Mouse (Mus musculus) mammary gland, adult 2 months (tissue): ENCODE results near the gene Clpp. TPM values are rescaled to one million over a fixed set of nuclear protein-coding genes. Genes with fewer than 3 reads are reported as not detected.

Experiments used
- polyA plus RNA-seq: library from polyadenylated mRNA; depleted of rRNA; stranded (reverse); fragments of >200 nt; gene quantifications from 2 replicates; pipeline ENCODE4 v1.2.3, GENCODE M21; 2012; ENCODE audit warnings: low replicate concordance; rRNA removed

The Clpp gene
- polyA plus RNA-seq: 160 and 224 TPM in 2 replicates

GRCm38 (mm10) chr17:56990115-56990746 is at the start of gene Clpp:
Clpp (plus strand) TSS chr17:56990305.

DNA sequence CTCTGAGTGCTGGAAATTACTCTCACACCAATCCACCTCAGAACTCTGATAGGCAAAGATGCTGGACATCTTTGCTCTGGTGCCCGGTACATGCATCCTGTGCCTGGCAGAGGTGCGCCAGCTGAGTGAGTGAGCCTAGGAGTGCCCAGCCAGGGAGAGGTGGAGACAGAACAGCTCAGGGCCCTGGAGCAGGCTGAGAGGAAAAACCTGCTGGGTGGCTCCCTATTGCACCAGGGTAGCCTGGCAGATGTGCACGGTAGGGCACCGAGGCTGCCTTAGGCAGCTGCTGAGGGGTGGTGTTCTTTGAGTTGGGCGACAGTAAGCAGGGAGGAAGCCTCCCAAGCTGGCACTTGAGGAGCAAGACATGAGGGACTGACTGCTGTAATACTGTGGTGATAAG is 8.1 kb upstream of the Clpp start, which contains the start of gene Acer1:
Acer1 (minus strand) TSS at position 114 of the 400 bp plus-strand sequence.

GRCm38 (mm10) chr17:56997029-56997667 is 7.0 kb downstream of the Clpp start, which contains the start of gene Alkbh7:
Alkbh7 (plus strand) TSS chr17:56997339.

GRCm38 (mm10) chr17:56999968-57000609 is 10.0 kb downstream of the Clpp start, which contains the start of gene Pspn:
Pspn (minus strand) TSS chr17:57000018.

DNA sequence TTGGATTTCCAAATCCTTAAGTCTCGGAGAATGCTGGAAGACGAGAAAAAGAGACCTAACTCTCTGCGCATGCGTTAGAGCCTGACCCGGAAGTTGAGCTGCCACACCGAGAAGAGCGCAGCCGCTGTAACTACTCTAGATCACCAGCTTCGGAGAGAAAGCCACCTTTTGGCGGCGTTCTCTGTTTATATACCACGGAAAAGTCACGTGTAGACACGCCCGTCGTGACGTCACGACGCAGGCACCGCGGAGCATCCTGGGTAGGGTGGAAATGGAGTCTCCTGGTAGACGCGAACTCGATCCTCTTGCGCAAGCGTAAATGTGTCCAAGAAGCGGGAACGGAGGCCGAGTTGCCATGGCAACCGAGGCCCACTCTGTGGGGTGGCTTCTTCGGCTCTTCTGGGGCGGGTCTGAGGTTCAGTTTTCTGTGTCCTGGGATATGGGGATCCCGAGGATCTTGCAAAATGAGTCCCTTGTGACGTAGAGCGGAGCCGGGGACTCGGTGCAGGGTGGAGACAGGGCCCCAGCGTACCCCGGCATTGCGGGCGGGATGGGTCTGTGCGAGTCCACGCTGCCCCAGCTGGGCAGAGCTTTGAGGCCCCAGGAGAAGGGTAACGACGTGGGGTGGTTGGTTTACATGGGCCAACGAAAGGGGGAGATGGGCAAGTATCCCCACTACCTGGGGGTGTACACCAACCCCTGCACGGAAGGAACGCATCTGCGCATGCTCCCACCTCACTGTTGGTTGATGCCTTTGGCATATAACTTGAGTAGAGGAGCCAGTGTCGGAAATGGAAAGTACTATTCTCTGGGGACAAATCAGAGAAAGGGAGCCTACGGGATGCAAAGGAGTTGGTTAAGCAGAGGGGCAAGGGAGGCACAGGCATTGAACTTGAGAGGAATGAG is 21.4 kb downstream of the Clpp start, which contains the start of the genes Gtf2f1 and Gm17949:
Gtf2f1 (minus strand) TSS at position 53 of the 906 bp plus-strand sequence.
Gm17949 (plus strand) TSS at position 234 of the 906 bp plus-strand sequence.

DNA sequence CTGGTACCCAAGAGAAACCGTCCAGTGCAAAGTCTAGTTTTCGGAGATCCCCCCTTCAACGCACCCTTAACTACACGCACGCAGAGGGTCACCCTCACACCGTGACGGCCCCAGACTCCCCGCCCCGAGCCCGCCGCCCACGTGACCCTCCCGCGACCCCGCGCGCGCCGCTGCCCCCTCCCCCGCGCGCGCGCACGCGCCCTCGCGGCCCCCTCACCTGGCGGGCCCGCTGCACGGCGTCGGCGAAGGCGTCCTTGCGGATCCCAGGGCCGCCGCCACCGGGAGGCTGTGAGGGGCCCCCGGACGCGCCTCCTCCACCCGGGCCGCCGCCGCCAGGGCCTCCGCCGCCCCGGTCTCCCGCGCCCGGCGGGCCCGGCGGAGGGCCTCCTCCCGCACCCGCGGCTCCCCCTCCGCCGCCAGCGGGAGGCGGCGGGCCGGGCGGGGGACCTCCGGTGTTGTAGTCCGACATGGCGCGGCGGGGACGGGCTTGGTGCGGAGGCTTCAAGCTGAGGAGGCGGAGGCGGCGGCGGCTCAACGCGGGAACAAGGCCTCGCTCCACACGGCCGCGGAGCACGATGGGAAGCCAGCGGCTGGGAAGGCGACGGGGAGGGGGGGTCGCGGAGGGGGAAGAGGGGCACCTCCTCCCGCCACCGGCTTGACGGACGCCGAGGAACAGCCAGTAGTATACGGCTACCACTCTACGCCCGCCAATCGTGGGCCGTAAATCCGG is 41.0 kb downstream of the Clpp start, which contains the start of gene Khsrp:
Khsrp (minus strand) TSS at position 592 of the 730 bp plus-strand sequence.

GRCm38 (mm10) chr17:57041554-57041953 is 51.4 kb downstream of the Clpp start, which contains the start of gene Slc25a41:
Slc25a41 (minus strand) TSS chr17:57041654.

Other genes starting within 250 kb of the Clpp start
- gene Nrtn, start 232.8 kb upstream of the Clpp start, polyA plus RNA-seq: 12.6 and 45.0 TPM in 2 replicates
- 71.4 and 109 TPM in 2 replicates for gene Dus3l, start 225.5 kb upstream of the Clpp start, polyA plus RNA-seq
- gene Prr22, start 220.1 kb upstream of the Clpp start, polyA plus RNA-seq: 2.4 and 5.4 TPM in 2 replicates
- gene Rfx2, start 159.3 kb upstream of the Clpp start, polyA plus RNA-seq: 17.1 and 19.0 TPM in 2 replicates
- not detected in 2 replicates for gene Acsbg2, start 115.9 kb upstream of the Clpp start, polyA plus RNA-seq
- 0.05 and 0.06 TPM in 2 replicates for gene 1700061G19Rik, start 114.8 kb upstream of the Clpp start, polyA plus RNA-seq
- gene Mllt1, start 54.9 kb upstream of the Clpp start, polyA plus RNA-seq: 47.6 and 68.7 TPM in 2 replicates
- gene Acer1, start 8.2 kb upstream of the Clpp start, polyA plus RNA-seq: 3.9 TPM in 1 of 2 replicates, not detected in the other
- 32.5 and 38.7 TPM in 2 replicates for gene Alkbh7, start 7.0 kb downstream of the Clpp start, polyA plus RNA-seq
- not detected in 2 replicates for gene Pspn, start 9.7 kb downstream of the Clpp start, polyA plus RNA-seq
- gene Gtf2f1, start 21.0 kb downstream of the Clpp start, polyA plus RNA-seq: 18.7 and 24.6 TPM in 2 replicates
- gene Gm17949, start 21.2 kb downstream of the Clpp start, polyA plus RNA-seq: 0.14 TPM in 1 of 2 replicates, not detected in the other
- gene Khsrp, start 41.2 kb downstream of the Clpp start, polyA plus RNA-seq: 72.3 and 123 TPM in 2 replicates
- not detected in 2 replicates for gene Slc25a41, start 51.3 kb downstream of the Clpp start, polyA plus RNA-seq
- 12.6 and 23.7 TPM in 2 replicates for gene Crb3, start 68.8 kb downstream of the Clpp start, polyA plus RNA-seq
- gene Slc25a23, start 69.6 kb downstream of the Clpp start, polyA plus RNA-seq: 70.0 and 84.7 TPM in 2 replicates
- 46.4 and 60.9 TPM in 2 replicates for gene Dennd1c, start 88.2 kb downstream of the Clpp start, polyA plus RNA-seq
- 8.4 and 9.2 TPM in 2 replicates for gene Tubb4a, start 97.5 kb downstream of the Clpp start, polyA plus RNA-seq
- 5.3 and 8.6 TPM in 2 replicates for gene Tnfsf9, start 115.0 kb downstream of the Clpp start, polyA plus RNA-seq
- 1.4 and 1.6 TPM in 2 replicates for gene Cd70, start 159.5 kb downstream of the Clpp start, polyA plus RNA-seq
- gene Tnfsf14, start 203.9 kb downstream of the Clpp start, polyA plus RNA-seq: 1.5 and 4.2 TPM in 2 replicates
- 509 and 780 TPM in 2 replicates for gene C3, start 237.8 kb downstream of the Clpp start, polyA plus RNA-seq